Mouse (Mus musculus): Measurements from ENCODE around the gene Rpap3. TPM values are rescaled to one million over a fixed set of nuclear protein-coding genes. Genes with fewer than 3 reads are reported as not detected.
A peak's percentile ranks its signal among the peaks of the same experiment; 100 is the strongest.
"Not testable (repeated sequence)": the region's sequence is repeated elsewhere in the genome, so short reads cannot be mapped to it uniquely, and the experiment has no call there.

The Rpap3 gene
- polyA plus RNA-seq, 1 experiment from 2014 or later: 20.5 TPM

DNA sequence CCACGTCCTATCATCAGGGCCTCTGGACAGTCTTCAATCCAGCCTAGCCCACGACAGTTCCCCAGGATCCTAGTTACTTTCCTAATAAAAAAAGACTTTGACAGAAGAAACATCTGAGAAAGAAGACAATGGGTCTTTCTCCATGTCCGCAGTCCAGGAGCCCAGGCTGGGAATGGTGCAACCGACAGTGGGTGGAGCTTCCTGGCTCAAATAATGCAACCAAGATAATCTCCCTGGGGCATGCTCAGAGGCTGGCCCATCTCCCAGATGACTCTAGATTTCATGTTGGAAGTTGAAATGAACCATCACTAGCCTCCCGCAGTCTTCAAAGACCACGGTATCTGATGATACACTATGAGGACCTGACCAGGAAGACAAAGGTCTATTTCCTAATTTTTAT, 35.1 kb downstream of the Rpap3 start:
- 79% methylated on average over 6 of the region's 6 CpGs for WGBS
- Histone ChIP-seq H3K27me3 (ENCODE audit: control insufficient read depth, insufficient read depth, low read length) (no peaks in the 10 kb centered on the region), H3K27ac (ENCODE audit: low read length) (no peak overlapping the region), H3K4me1 (ENCODE audit: control insufficient read depth, insufficient read depth, low read length) (no peaks in the 10 kb centered on the region), H3K4me3 (replicated peaks; ENCODE audit: low read length) (no peak overlapping the region), H3K9ac (ENCODE audit: low read length) (no peak overlapping the region), H3K36me3 (ENCODE audit: control insufficient read depth, insufficient read depth, low read length) (0 out of 2 replicates have a peak, but pooled peaks cover 9% of the 10 kb centered on the region), H3K9me3 (replicated peaks; ENCODE audit: control insufficient read depth, low read length) (no peaks in the 10 kb centered on the region), H3K4me2 (ENCODE audit: low read depth, low read length) (no peak overlapping the region)
- no peak for ATAC-seq (ENCODE audit: insufficient read depth, low FRiP score)

DNA sequence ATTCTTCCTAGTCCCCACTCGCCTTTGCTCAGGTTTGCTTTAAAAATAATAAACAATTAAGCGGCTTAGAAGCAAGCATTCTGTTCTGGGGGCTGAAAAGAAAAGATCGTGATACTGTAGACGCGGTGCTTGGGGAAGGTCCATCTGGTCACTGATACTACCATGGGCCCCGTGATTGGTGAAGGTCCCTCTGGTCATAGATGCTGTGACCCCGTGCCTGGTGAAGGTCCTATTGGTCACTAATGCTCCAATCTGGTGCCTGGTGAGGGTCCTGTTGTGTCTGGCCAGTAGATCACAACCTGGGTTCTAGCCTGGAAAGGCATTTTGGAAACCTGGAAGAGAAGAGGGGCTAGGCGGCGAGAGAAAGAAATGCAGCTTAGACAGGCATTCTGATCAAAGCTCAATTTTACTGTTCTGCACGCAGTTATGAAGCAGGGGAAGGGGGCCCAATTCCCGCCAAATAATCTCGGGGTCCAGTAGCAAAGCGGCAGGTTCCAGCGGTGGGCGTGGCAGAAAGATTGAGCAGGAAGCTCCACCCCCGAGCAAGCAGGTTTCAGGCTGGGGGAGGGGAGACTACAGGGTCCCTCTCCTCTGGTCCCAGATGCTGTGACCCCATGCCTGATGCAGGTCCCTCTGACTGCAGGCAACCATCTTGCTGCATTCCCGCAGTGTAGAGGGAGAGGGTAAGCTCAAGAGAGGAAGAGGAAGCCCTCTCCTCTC, 37.3 kb downstream of the Rpap3 start:
- H3K9me3 ChIP-seq (replicated peaks; ENCODE audit: control insufficient read depth, low read length); H3K4me2 ChIP-seq (ENCODE audit: low read depth, low read length); H3K4me3 ChIP-seq (replicated peaks; ENCODE audit: low read length); H3K36me3 ChIP-seq (ENCODE audit: control insufficient read depth, insufficient read depth, low read length); H3K27ac ChIP-seq (ENCODE audit: low read length); H3K27me3 ChIP-seq (ENCODE audit: control insufficient read depth, insufficient read depth, low read length); H3K4me1 ChIP-seq (ENCODE audit: control insufficient read depth, insufficient read depth, low read length); H3K9ac ChIP-seq (ENCODE audit: low read length); ATAC-seq (ENCODE audit: insufficient read depth, low FRiP score): not testable (repeated sequence)
- 71% methylated on average over 16 of the region's 17 CpGs for WGBS

DNA sequence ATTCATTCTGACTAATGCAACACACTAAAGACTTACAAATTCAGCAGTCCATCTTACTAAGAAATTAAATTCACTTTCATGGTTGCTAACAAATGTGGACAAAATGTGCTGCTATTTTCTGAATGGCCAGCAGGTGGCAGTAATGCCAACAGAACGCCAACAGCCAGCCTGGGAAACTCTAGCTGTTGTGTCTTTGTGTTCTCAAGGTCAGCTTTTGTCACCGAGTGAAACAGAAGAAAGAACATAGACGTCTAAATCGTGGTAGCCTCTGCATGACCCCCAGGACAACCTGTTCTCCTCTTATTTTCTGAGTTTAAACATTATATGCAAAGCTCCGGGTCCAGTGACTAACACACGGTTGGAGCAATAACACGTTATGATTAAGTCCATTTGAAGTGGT, 38.2 kb downstream of the Rpap3 start:
- Histone ChIP-seq H3K27me3 (ENCODE audit: control insufficient read depth, insufficient read depth, low read length) (no peaks in the 10 kb centered on the region), H3K4me1 (ENCODE audit: control insufficient read depth, insufficient read depth, low read length) (no peaks in the 10 kb centered on the region; the same call in 1 of the 2 replicates), H3K36me3 (ENCODE audit: control insufficient read depth, insufficient read depth, low read length) (no peaks in the 10 kb centered on the region), H3K4me3 (replicated peaks; ENCODE audit: low read length) (no peak overlapping the region), H3K4me2 (ENCODE audit: low read depth, low read length) (peak overlapping the region; percentile 30), H3K9me3 (replicated peaks; ENCODE audit: control insufficient read depth, low read length) (no peaks in the 10 kb centered on the region), H3K27ac (ENCODE audit: low read length) (no peak overlapping the region), H3K9ac (ENCODE audit: low read length) (no peak overlapping the region)
- ATAC-seq (ENCODE audit: insufficient read depth, low FRiP score): no peak
- 28% methylated on average over 7 of the region's 7 CpGs for WGBS

DNA sequence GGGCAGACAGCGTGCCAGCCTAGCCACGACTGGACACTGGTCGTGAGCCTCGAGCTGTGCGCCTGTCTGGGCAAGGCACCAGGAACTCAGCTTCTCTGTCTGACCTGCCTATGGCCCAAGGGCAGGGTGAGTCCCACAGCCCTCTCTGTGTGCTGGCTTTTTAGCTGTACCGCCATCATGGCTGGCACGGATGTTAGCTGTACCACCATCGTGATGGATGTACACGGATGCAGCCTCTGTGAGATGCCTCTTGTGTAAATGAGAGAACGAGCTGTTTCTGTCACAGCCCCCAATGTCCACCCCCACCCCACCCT, 39.2 kb downstream of the Rpap3 start:
- no peak overlapping the region for H3K27ac ChIP-seq (ENCODE audit: low read length)
- WGBS: 90% methylated on average over 10 of the region's 10 CpGs
- no peak for ATAC-seq (ENCODE audit: insufficient read depth, low FRiP score)
- H3K36me3 ChIP-seq (ENCODE audit: control insufficient read depth, insufficient read depth, low read length): no peaks in the 10 kb centered on the region
- H3K4me1 ChIP-seq (ENCODE audit: control insufficient read depth, insufficient read depth, low read length): no peaks in the 10 kb centered on the region; the same call in 1 of the 2 replicates
- H3K9ac ChIP-seq (ENCODE audit: low read length): no peak overlapping the region
- H3K27me3 ChIP-seq (ENCODE audit: control insufficient read depth, insufficient read depth, low read length): no peaks in the 10 kb centered on the region
- no peak overlapping the region for H3K4me2 ChIP-seq (ENCODE audit: low read depth, low read length)
- no peak overlapping the region for H3K4me3 ChIP-seq (replicated peaks; ENCODE audit: low read length)
- H3K9me3 ChIP-seq (replicated peaks; ENCODE audit: control insufficient read depth, low read length): no peaks in the 10 kb centered on the region

DNA sequence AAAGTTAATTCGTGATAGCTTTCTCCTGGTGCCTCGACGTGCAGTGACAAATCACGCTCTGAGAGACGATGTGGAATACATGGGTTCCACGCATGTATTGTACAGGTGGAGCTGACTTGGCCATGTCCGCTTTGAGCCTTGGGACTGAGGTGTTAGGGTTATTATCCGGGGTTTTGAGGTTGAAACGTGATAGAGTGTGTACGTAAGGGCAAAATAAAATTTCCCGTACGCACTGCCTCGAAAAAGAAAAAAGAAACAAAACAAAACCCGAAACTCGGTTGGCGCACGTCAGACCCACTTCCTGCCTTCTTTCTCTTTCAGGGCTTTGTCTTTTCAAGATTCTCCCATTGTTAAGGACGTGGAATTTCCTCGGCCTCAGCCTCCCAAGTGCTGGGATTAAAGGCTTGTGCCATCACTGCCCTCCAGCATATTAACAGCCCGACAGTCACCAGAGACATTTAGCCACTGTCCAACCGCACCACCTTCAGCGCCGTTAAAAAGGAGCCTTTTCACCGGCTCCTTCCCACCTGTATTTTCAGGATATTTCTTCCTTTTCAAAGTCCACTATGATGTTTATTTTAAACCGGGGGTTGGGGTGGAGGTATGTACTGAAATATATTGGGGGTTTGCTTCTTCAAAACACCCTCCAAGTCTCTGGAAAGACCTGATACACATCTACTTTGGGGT, 39.7 kb downstream of the Rpap3 start:
- no peak overlapping the region for H3K4me3 ChIP-seq (replicated peaks; ENCODE audit: low read length)
- no peak overlapping the region for H3K4me2 ChIP-seq (ENCODE audit: low read depth, low read length)
- H3K36me3 ChIP-seq (ENCODE audit: control insufficient read depth, insufficient read depth, low read length): no peaks in the 10 kb centered on the region
- no peaks in the 10 kb centered on the region; the same call in 1 of the 2 replicates for H3K4me1 ChIP-seq (ENCODE audit: control insufficient read depth, insufficient read depth, low read length)
- no peak overlapping the region for H3K27ac ChIP-seq (ENCODE audit: low read length)
- no peak overlapping the region for H3K9ac ChIP-seq (ENCODE audit: low read length)
- 75% methylated on average over 25 of the region's 25 CpGs for WGBS
- H3K9me3 ChIP-seq (replicated peaks; ENCODE audit: control insufficient read depth, low read length): no peaks in the 10 kb centered on the region
- H3K27me3 ChIP-seq (ENCODE audit: control insufficient read depth, insufficient read depth, low read length): no peaks in the 10 kb centered on the region
- ATAC-seq (ENCODE audit: insufficient read depth, low FRiP score): no peak

DNA sequence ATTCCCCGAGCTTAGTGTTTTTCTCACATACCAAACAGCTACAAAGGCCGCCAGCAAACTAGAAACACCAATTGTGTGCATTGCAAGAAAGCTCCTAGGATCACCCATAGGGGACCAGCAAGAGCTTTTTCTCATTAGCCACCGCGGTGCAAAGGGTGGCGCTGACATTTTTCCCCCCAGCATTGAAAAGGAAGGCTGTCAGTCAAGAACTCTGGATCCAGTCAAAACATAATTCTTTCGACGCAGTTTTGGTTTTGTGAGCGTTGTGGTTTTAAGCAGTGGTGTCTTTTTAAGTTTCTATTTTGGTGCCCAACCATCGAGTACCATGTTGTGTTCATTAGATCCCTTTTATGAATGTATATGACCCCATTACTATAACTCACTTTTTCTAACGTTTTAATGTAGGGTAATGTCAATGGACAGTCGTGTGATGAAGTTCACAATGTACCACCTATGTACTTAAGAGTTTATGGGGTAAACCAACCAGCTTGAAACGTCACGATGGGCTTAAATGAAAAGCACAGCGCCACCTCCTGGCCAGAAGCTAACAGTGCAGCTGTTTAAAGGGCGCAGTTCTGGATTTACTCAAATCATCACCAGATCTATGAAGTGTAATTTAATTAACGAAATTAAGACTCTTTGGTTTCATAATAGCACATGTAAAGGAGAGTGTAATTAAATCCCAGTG, 40.5 kb downstream of the Rpap3 start:
- Histone ChIP-seq H3K9ac (ENCODE audit: low read length) (no peak overlapping the region), H3K4me1 (ENCODE audit: control insufficient read depth, insufficient read depth, low read length) (no peaks in the 10 kb centered on the region; the same call in 1 of the 2 replicates), H3K27me3 (ENCODE audit: control insufficient read depth, insufficient read depth, low read length) (no peaks in the 10 kb centered on the region), H3K4me3 (replicated peaks; ENCODE audit: low read length) (no peak overlapping the region), H3K4me2 (ENCODE audit: low read depth, low read length) (no peak overlapping the region), H3K9me3 (replicated peaks; ENCODE audit: control insufficient read depth, low read length) (no peaks in the 10 kb centered on the region), H3K36me3 (ENCODE audit: control insufficient read depth, insufficient read depth, low read length) (no peaks in the 10 kb centered on the region), H3K27ac (ENCODE audit: low read length) (no peak overlapping the region)
- whole genome bisulfite sequencing: 64% methylated on average over 16 of the region's 16 CpGs
- ATAC-seq (ENCODE audit: insufficient read depth, low FRiP score): no peak

DNA sequence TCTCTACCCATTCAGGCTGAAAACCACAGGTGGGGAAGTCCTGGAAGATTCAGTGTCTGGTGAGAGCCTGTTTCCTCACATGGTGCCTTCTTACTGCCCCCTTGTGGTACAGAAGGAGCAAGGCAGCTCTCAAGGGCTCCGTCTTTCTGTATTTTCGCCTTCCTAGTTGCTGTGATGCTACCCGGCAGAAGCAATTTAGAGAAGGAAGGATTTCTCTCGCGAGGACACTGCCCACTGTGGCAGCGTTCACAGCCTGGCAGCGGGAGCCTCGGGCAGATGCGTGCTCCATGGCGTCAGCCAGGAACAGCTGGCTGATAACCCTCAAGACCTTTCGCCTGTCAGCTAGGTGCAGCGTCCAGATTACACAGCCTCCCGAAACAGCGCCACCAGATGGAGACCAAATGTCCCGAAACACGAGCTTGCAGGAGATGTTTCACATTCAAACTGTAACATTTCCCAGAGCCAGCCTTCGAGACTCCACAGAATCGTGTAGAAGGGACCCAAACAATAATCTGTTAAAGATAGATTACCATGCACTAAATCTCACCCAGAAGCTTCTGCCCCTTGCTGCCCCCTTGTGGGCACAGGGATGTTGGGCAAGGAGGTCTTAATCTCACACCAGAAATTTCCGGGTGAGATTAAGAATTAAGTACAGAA, 41.7 kb downstream of the Rpap3 start:
- Histone ChIP-seq H3K4me2 (ENCODE audit: low read depth, low read length) (peak overlapping the region; percentile 93), H3K27ac (ENCODE audit: low read length) (peak overlapping the region; percentile 16; the same call in 1 of the 2 replicates), H3K36me3 (ENCODE audit: control insufficient read depth, insufficient read depth, low read length) (no peaks in the 10 kb centered on the region), H3K27me3 (ENCODE audit: control insufficient read depth, insufficient read depth, low read length) (no peaks in the 10 kb centered on the region), H3K4me3 (replicated peaks; ENCODE audit: low read length) (peak overlapping the region; percentile 54), H3K9ac (ENCODE audit: low read length) (peak overlapping the region; percentile 68), H3K9me3 (replicated peaks; ENCODE audit: control insufficient read depth, low read length) (no peaks in the 10 kb centered on the region), H3K4me1 (ENCODE audit: control insufficient read depth, insufficient read depth, low read length) (no peaks in the 10 kb centered on the region; the same call in 1 of the 2 replicates)
- peak; percentile 68 for ATAC-seq (ENCODE audit: insufficient read depth, low FRiP score)
- WGBS: 4% methylated on average over 19 of the region's 19 CpGs

DNA sequence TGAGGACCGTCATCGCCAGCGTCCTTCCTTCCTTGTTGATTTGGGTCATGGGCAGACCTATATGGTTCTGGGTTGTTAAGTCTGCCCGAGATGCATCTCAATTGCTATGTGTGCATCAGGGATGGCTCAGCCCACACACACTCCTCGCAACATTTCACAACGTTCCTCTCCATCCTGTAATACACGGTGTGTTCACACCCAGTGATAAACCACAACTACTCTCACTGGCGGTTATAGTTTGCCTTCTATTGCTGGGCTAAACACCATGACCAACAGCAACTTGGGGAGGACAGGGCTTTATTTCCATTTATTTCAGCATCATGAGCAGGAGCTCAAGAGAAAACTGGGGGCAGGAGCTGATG, 46.9 kb downstream of the Rpap3 start:
- Histone ChIP-seq H3K4me3 (replicated peaks; ENCODE audit: low read length) (no peak overlapping the region), H3K27ac (ENCODE audit: low read length) (no peak overlapping the region), H3K36me3 (ENCODE audit: control insufficient read depth, insufficient read depth, low read length) (no peaks in the 10 kb centered on the region), H3K4me2 (ENCODE audit: low read depth, low read length) (no peak overlapping the region), H3K4me1 (ENCODE audit: control insufficient read depth, insufficient read depth, low read length) (no peaks in the 10 kb centered on the region; the same call in 1 of the 2 replicates), H3K27me3 (ENCODE audit: control insufficient read depth, insufficient read depth, low read length) (no peaks in the 10 kb centered on the region), H3K9me3 (replicated peaks; ENCODE audit: control insufficient read depth, low read length) (no peaks in the 10 kb centered on the region), H3K9ac (ENCODE audit: low read length) (no peak overlapping the region)
- WGBS: 81% methylated on average over 8 of the region's 8 CpGs
- ATAC-seq (ENCODE audit: insufficient read depth, low FRiP score): no peak

Measured in stomach, embryonic 16.5 days (tissue).